Mouse (Mus musculus): ENCODE measurements around the gene Mpped2. TPM values are rescaled to one million over a fixed set of nuclear protein-coding genes. Genes with fewer than 3 reads are reported as not detected.

Mpped2 gene
- total and polyA plus RNA-seq, 3 experiments = 0.04 to 0.10 TPM; not detected in 1

GRCm38 (mm10) chr2:106781181-106782179, 88.4 kb downstream of the Mpped2 start:
- no peak for DNase-seq (ENCODE audit: low read depth, low spot score)
- no peak overlapping the region for H3K27ac ChIP-seq (ENCODE audit: control insufficient read depth, low read depth, low read length)

GRCm38 (mm10) chr2:106783311-106783710, 90.2 kb downstream of the Mpped2 start:
- Histone ChIP-seq H3K27ac (ENCODE audit: control insufficient read depth, low read depth, low read length) (no peak overlapping the region), H3K9ac (ENCODE audit: control insufficient read depth, low read depth, low read length, poor library complexity, severe bottlenecking) (no peak overlapping the region), H3K9me3 (replicated peaks; ENCODE audit: insufficient read depth, low read length) (no peaks in the 10 kb centered on the region), H3K4me1 (ENCODE audit: control insufficient read depth in 1 of 2, insufficient read depth in 2 of 2, low read length in 2 of 2) (no peaks in the 10 kb centered on the region), H3K36me3 (ENCODE audit: control insufficient read depth in 1 of 2, insufficient read depth in 2 of 2, low read length in 2 of 2) (no peaks in the 10 kb centered on the region), H3K79me2 (ENCODE audit: control insufficient read depth, insufficient read depth, low read length, poor library complexity) (no peaks in the 10 kb centered on the region), H3K27me3 (ENCODE audit: control insufficient read depth in 1 of 2, insufficient read depth in 2 of 2, low read length in 2 of 2) (no peaks in the 10 kb centered on the region), H3K4me3 (ENCODE audit: control insufficient read depth in 1 of 2, insufficient read depth in 1 of 2, low read depth in 2 of 2, low read length in 2 of 2) (no peak overlapping the region)
- DNase-seq (ENCODE audit: low read depth, low spot score) = no peak
- TF ChIP-seq POLR2AphosphoS2 (IDR thresholded peaks at IDR 0.05; ENCODE audit: low read length) = no peak
- no peak for TF ChIP-seq SMC3 (IDR thresholded peaks at IDR 0.05; ENCODE audit: low read depth, low read length)
- TF ChIP-seq ELF1 (IDR thresholded peaks at IDR 0.05; ENCODE audit: low read depth, low read length) = no peak
- no peak for TF ChIP-seq UBTF (IDR thresholded peaks at IDR 0.05; ENCODE audit: borderline replicate concordance, insufficient read depth, low read depth, low read length)

More at GRCm38 (mm10) chr2:106781181-106782179, 88.4 kb downstream of the Mpped2 start:
- Histone ChIP-seq H3K9ac (ENCODE audit: control insufficient read depth, low read depth, low read length, poor library complexity, severe bottlenecking) (no peak overlapping the region), H3K36me3 (ENCODE audit: control insufficient read depth in 1 of 2, insufficient read depth in 2 of 2, low read length in 2 of 2) (no peaks in the 10 kb centered on the region), H3K4me1 (ENCODE audit: control insufficient read depth in 1 of 2, insufficient read depth in 2 of 2, low read length in 2 of 2) (no peaks in the 10 kb centered on the region), H3K9me3 (replicated peaks; ENCODE audit: insufficient read depth, low read length) (no peaks in the 10 kb centered on the region), H3K79me2 (ENCODE audit: control insufficient read depth, insufficient read depth, low read length, poor library complexity) (no peaks in the 10 kb centered on the region), H3K4me3 (ENCODE audit: control insufficient read depth in 1 of 2, insufficient read depth in 1 of 2, low read depth in 2 of 2, low read length in 2 of 2) (no peak overlapping the region), H3K27me3 (ENCODE audit: control insufficient read depth in 1 of 2, insufficient read depth in 2 of 2, low read length in 2 of 2) (no peaks in the 10 kb centered on the region)
- TF ChIP-seq MYB (IDR thresholded peaks at IDR 0.05; ENCODE audit: low read depth, low read length) = no peak
- TF ChIP-seq ZMIZ1 (IDR thresholded peaks at IDR 0.05; ENCODE audit: low read depth, low read length) = no peak
- TF ChIP-seq POLR2A (IDR thresholded peaks at IDR 0.05; ENCODE audit: control insufficient read depth in 1 of 2, insufficient read depth in 1 of 2, low read depth in 1 of 2, low read length in 2 of 2, poor library complexity in 1 of 2) = no peak
- no peak for TF ChIP-seq MAZ (IDR thresholded peaks at IDR 0.05; ENCODE audit: low read depth, low read length)
- TF ChIP-seq GATA1 (IDR thresholded peaks at IDR 0.05; ENCODE audit: low read depth, low read length) = no peak
- TF ChIP-seq E2F4 (IDR thresholded peaks at IDR 0.05; ENCODE audit: borderline replicate concordance, low read depth, low read length) = no peak
- no peak for TF ChIP-seq ZNF384 (IDR thresholded peaks at IDR 0.05; ENCODE audit: low read depth, low read length)
- no peak for TF ChIP-seq EP300 (IDR thresholded peaks at IDR 0.05; ENCODE audit: low read depth in 1 of 2, low read length in 2 of 2)
- TF ChIP-seq CHD2 (IDR thresholded peaks at IDR 0.05; ENCODE audit: low read length) = no peak
- no peak for TF ChIP-seq RAD21 (IDR thresholded peaks at IDR 0.05; ENCODE audit: low read depth, low read length)
- no peak for TF ChIP-seq MXI1 (IDR thresholded peaks at IDR 0.05; ENCODE audit: low read depth, low read length)
- TF ChIP-seq USF2 (IDR thresholded peaks at IDR 0.05; ENCODE audit: borderline replicate concordance in 1 of 2, insufficient read depth in 1 of 2, low read depth in 1 of 2, low read length in 2 of 2) = no peak
- TF ChIP-seq CHD1 (IDR thresholded peaks at IDR 0.05; ENCODE audit: low read depth, low read length) = no peak
- TF ChIP-seq TCF12 (IDR thresholded peaks at IDR 0.05; ENCODE audit: low read depth, low read length) = no peak
- no peak for TF ChIP-seq UBTF (IDR thresholded peaks at IDR 0.05; ENCODE audit: borderline replicate concordance, insufficient read depth, low read depth, low read length)
- no peak for TF ChIP-seq ETS1 (IDR thresholded peaks at IDR 0.05; ENCODE audit: low read depth, low read length)
- TF ChIP-seq MAX (IDR thresholded peaks at IDR 0.05; ENCODE audit: low read length) = no peak
- no peak for TF ChIP-seq TAL1 (IDR thresholded peaks at IDR 0.05; ENCODE audit: low read length)
